Mouse (Mus musculus) thymus, adult 2 months (tissue): Measurements from ENCODE around the gene Zdhhc25.

Experiments used
- CTCF ChIP-seq: fragments of 200-500 bp; IDR thresholded peaks from 2 replicates; pipeline ENCODE4 v1.5.1; 2012; ENCODE audit warnings: mild to moderate bottlenecking, control low read depth, low read length, moderate library complexity, borderline replicate concordance; ENCODE audit not compliant: control insufficient read depth, poor library complexity, insufficient read depth; ENCODE audit errors: extremely low read depth
- POLR2A ChIP-seq: fragments of 200-500 bp; IDR thresholded peaks from 2 replicates; pipeline ENCODE4 v1.6.1; 2012; ENCODE audit warnings: mild to moderate bottlenecking, low read length, control low read depth, moderate library complexity; ENCODE audit not compliant: control insufficient read depth, poor library complexity, insufficient read depth; ENCODE audit errors: extremely low read depth

GRCm38 (mm10) chr15:88605415-88605785 is 5.3 kb downstream of the Zdhhc25 start:
- TF ChIP-seq CTCF: no peak
- TF ChIP-seq POLR2A: no peak
